Mouse (Mus musculus): ENCODE results near the gene Vangl2. TPM values are rescaled to one million over a fixed set of nuclear protein-coding genes. Genes with fewer than 3 reads are reported as not detected.

Vangl2 gene
- polyA plus RNA-seq, 2 experiments, result 0.69 to 0.73 TPM

DNA sequence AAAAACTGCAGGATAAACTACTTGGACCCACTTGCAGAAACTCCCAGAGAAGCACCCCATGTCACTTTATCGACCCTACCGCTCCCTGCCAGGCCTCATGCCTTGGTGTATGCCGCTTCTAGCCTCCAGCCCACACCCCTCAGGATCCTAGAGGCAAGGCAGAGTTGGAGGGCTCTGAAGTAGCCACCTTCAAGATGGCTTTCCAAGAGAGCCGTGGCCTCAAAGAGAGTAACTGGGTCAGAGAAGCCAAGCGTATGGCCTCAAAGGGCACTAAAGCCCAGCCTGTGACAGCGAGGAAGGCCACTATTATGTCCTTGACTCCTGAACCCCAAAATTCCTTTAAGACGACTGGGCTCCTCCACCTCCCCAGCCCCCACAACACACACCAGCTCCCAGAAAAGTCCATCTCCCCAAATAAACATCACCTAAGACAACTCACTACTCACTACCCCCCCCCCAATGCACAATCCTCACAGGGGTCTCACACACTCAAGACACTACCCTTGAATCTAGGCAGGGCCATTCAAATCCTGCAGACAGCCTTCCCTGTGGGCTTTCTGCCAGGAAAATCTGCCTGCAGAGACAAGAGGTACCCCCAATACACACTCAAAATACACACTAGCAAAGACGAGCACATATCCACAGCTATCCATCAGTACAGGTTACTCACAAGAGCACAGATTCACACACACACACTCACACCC is 2.9 kb downstream of the Vangl2 start:
- H3K4me2 ChIP-seq (ENCODE audit: low read depth), result no peak overlapping the region
- H3K4me3 ChIP-seq (ENCODE audit: insufficient read depth in 1 of 2, low read depth in 2 of 2, low read length in 2 of 2), result no peak overlapping the region
- H3K9ac ChIP-seq (replicated peaks), result no peak overlapping the region
- no peaks in the 10 kb centered on the region; the same call in 1 of the 2 replicates for H3K27me3 ChIP-seq (ENCODE audit: control insufficient read depth, insufficient read depth, low read length)
- peaks cover 0 to 7% of the 10 kb centered on the region in 2 experiments; a peak in 2 of 4 replicates for H3K4me1 ChIP-seq (replicated peaks; ENCODE audit: control insufficient read depth in 2 of 2, insufficient read depth in 2 of 2, low read length in 1 of 2)
- ATAC-seq (ENCODE audit: insufficient read depth), result no peak
- TF ChIP-seq EP300 (IDR thresholded peaks at IDR 0.05; ENCODE audit: low read depth) (no peak), CTCF (IDR thresholded peaks at IDR 0.05; ENCODE audit: low read depth) (no peak)
- WGBS (ENCODE audit: insufficient replicate concordance), result 64% methylated on average over 8 of the region's 8 CpGs
- H3K36me3 ChIP-seq (replicated peaks; ENCODE audit: control insufficient read depth, insufficient read depth, low read depth), result no peaks in the 10 kb centered on the region
- no peaks in the 10 kb centered on the region for H3K9me3 ChIP-seq (ENCODE audit: control insufficient read depth, low read length)
- no peak for DNase-seq (ENCODE audit: low read depth in 3 of 3, low spot score in 3 of 3)
- no peak overlapping the region for H3K27ac ChIP-seq

DNA sequence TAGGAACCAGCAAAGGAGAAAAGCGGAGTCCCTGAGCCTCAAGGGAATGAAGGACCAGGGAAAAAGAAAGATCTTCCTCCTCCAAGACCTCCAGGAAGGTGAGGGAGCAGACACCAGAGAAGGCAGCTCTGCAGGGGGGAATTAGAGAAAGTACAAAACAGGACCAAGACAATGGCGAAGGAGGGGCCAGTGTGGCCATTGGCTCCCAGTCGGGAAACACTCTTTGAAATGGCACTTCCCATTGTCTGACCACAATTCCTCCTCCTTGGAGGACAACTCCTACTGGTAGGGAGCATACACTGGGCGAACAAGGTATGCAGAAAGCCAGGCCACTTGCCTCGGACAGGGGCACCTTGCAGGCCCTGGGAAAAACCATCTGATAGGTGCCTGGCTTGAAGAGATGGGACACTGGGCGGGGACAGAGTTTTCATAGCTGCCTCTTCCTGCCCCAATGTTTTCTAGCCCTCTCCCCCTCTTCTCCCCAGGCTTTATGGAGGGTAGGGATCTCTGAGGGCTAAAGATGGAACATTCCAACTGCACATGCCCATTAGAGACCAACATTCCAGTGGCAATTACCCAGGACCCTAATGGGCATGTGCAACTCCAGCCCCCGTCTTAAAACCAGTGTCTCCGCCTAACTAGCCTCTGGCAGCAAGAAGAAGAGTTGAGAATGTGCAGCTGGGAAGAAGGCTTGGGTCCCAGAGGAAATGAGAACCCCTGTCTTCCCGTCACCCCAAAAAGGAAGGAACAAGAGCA is 3.9 kb downstream of the Vangl2 start:
- Histone ChIP-seq H3K9me3 (ENCODE audit: control insufficient read depth, low read length) (no peaks in the 10 kb centered on the region), H3K36me3 (replicated peaks; ENCODE audit: control insufficient read depth, insufficient read depth, low read depth) (no peaks in the 10 kb centered on the region), H3K27ac (no peak overlapping the region), H3K9ac (replicated peaks) (no peak overlapping the region), H3K27me3 (ENCODE audit: control insufficient read depth, insufficient read depth, low read length) (no peaks in the 10 kb centered on the region; the same call in 1 of the 2 replicates), H3K4me1 (replicated peaks; ENCODE audit: control insufficient read depth in 2 of 2, insufficient read depth in 2 of 2, low read length in 1 of 2) (peaks cover 0 to 7% of the 10 kb centered on the region in 2 experiments; a peak in 2 of 4 replicates), H3K4me2 (ENCODE audit: low read depth) (no peak overlapping the region), H3K4me3 (ENCODE audit: insufficient read depth in 1 of 2, low read depth in 2 of 2, low read length in 2 of 2) (no peak overlapping the region)
- 46% methylated on average over 9 of the region's 9 CpGs for WGBS (ENCODE audit: insufficient replicate concordance)
- no peak for ATAC-seq (ENCODE audit: insufficient read depth)
- TF ChIP-seq EP300 (IDR thresholded peaks at IDR 0.05; ENCODE audit: low read depth) (no peak), CTCF (IDR thresholded peaks at IDR 0.05; ENCODE audit: low read depth) (no peak)
- no peak for DNase-seq (ENCODE audit: low read depth in 3 of 3, low spot score in 3 of 3)

DNA sequence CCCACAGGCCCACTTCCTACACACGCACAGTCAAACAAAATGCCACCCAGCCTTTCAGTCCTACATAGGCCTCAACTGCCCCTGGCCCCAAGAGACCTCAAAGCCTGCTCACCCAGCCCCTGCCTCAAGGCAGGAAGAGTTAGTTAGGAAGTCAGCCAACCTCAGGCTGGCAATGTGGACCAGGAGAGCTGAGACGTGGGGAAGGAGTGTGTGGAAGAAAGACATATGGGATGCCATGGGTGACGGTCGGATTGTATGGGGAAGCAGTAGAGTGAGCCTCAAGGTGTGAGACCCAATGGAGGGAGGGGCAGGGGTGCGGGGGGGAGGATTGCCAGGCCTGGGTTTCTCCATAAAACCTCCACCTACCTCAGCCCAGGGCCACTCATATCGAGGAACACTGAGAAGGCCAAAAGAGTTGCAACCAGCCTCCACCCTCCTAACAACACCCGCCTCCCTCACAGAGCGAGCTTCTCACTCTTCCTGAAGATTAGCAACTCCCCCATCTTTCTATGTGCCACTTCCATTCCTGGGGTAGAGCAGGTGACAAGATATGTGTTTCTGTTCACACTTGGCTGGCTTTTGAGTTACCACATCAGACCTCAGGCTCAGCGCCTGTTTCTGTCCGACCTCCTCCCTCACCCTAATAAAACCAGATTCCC is 8.3 kb downstream of the Vangl2 start:
- DNase-seq (ENCODE audit: low read depth in 3 of 3, low spot score in 3 of 3) (no peak), ATAC-seq (ENCODE audit: insufficient read depth) (no peak)
- WGBS (ENCODE audit: insufficient replicate concordance), result 64% methylated on average over 10 of the region's 10 CpGs

DNA sequence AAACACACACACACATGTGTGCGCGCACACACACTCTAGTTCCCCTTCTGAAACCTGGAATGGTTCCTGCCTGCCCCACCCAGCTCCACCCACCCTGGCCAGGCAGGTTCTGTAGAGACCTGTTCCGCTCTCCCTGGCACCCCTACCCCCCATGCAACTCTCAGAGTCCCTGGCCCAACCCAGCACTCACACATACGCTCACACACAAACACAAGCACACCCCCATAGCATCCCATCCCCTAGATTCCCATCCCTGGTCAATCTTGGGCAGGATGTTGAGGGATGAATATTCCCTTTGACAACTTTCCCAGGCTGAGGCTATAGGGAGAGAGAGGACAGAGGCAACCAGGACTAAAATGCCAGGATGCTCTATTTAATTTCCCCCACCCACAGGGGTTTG is 8.9 kb downstream of the Vangl2 start:
- Histone ChIP-seq H3K36me3 (replicated peaks; ENCODE audit: control insufficient read depth, insufficient read depth, low read depth) (no peaks in the 10 kb centered on the region), H3K27ac (no peak overlapping the region), H3K9me3 (ENCODE audit: control insufficient read depth, low read length) (no peaks in the 10 kb centered on the region), H3K9ac (replicated peaks) (no peak overlapping the region), H3K4me2 (ENCODE audit: low read depth) (no peak overlapping the region), H3K27me3 (ENCODE audit: control insufficient read depth, insufficient read depth, low read length) (no peaks in the 10 kb centered on the region), H3K4me3 (ENCODE audit: insufficient read depth in 1 of 2, low read depth in 2 of 2, low read length in 2 of 2) (no peak overlapping the region), H3K4me1 (replicated peaks; ENCODE audit: control insufficient read depth in 2 of 2, insufficient read depth in 2 of 2, low read length in 1 of 2) (no peaks in the 10 kb centered on the region)
- DNase-seq (ENCODE audit: low read depth in 3 of 3, low spot score in 3 of 3) (no peak), ATAC-seq (ENCODE audit: insufficient read depth) (no peak)
- WGBS (ENCODE audit: insufficient replicate concordance), result 80% methylated on average over 4 of the region's 4 CpGs
- TF ChIP-seq CTCF (IDR thresholded peaks at IDR 0.05; ENCODE audit: low read depth), result no peak
- no peak for TF ChIP-seq EP300 (IDR thresholded peaks at IDR 0.05; ENCODE audit: low read depth)

More for the DNA sequence above, 8.3 kb downstream of the Vangl2 start:
- H3K9me3 ChIP-seq (ENCODE audit: control insufficient read depth, low read length), result no peaks in the 10 kb centered on the region
- no peak for TF ChIP-seq EP300 (IDR thresholded peaks at IDR 0.05; ENCODE audit: low read depth)
- TF ChIP-seq CTCF (IDR thresholded peaks at IDR 0.05; ENCODE audit: low read depth), result no peak
- H3K9ac ChIP-seq (replicated peaks), result no peak overlapping the region
- H3K4me2 ChIP-seq (ENCODE audit: low read depth), result no peak overlapping the region
- H3K27me3 ChIP-seq (ENCODE audit: control insufficient read depth, insufficient read depth, low read length), result no peaks in the 10 kb centered on the region
- no peaks in the 10 kb centered on the region for H3K36me3 ChIP-seq (replicated peaks; ENCODE audit: control insufficient read depth, insufficient read depth, low read depth)
- H3K4me3 ChIP-seq (ENCODE audit: insufficient read depth in 1 of 2, low read depth in 2 of 2, low read length in 2 of 2), result no peak overlapping the region
- H3K4me1 ChIP-seq (replicated peaks; ENCODE audit: control insufficient read depth in 2 of 2, insufficient read depth in 2 of 2, low read length in 1 of 2), result no peaks in the 10 kb centered on the region
- H3K27ac ChIP-seq, result no peak overlapping the region
